Mouse (Mus musculus): ENCODE measurements around the gene Gm49510.
"Not testable (repeated sequence)": the region's sequence is repeated elsewhere in the genome, so short reads cannot be mapped to it uniquely, and the experiment has no call there.

The Gm49510 gene

GRCm38 (mm10) chr15:78877810-78878390 is 21.6 kb upstream of the Gm49510 start:
- no peak for DNase-seq (ENCODE audit: low spot score in 2 of 2)

GRCm38 (mm10) chr15:78878792-78879516 is 20.5 kb upstream of the Gm49510 start:
- not testable (repeated sequence) for DNase-seq (ENCODE audit: low spot score in 2 of 2)

GRCm38 (mm10) chr15:78880432-78880831 is 19.0 kb upstream of the Gm49510 start:
- DNase-seq (ENCODE audit: low spot score in 2 of 2), result no peak

GRCm38 (mm10) chr15:78881828-78882227 is 17.6 kb upstream of the Gm49510 start:
- no peak for DNase-seq (ENCODE audit: low spot score in 2 of 2)

GRCm38 (mm10) chr15:78889401-78889853 is 10.0 kb upstream of the Gm49510 start:
- no peak for DNase-seq (ENCODE audit: low spot score in 2 of 2)

GRCm38 (mm10) chr15:78892440-78892839 is 7.0 kb upstream of the Gm49510 start:
- DNase-seq (ENCODE audit: low spot score in 2 of 2), result no peak

- peak; percentile 52 to 58 for DNase-seq (ENCODE audit: low spot score in 2 of 2)
Measured at GRCm38 (mm10) chr15:78894726-78895125, 4.7 kb upstream of the Gm49510 start.

- DNase-seq (ENCODE audit: low spot score in 2 of 2), result no peak
Measured at GRCm38 (mm10) chr15:78895741-78896140, 3.7 kb upstream of the Gm49510 start.

- DNase-seq (ENCODE audit: low spot score in 2 of 2), result peak; percentile 45 to 60
Measured at GRCm38 (mm10) chr15:78896149-78896548, 3.3 kb upstream of the Gm49510 start.

GRCm38 (mm10) chr15:78897488-78897887 is 2.0 kb upstream of the Gm49510 start:
- no peak for DNase-seq (ENCODE audit: low spot score in 2 of 2)

GRCm38 (mm10) chr15:78898507-78899001 is 913 bp upstream of the Gm49510 start:
- peak; percentile 60 for DNase-seq (ENCODE audit: low spot score in 2 of 2)

- DNase-seq (ENCODE audit: low spot score in 2 of 2), result peak; percentile 73 to 76
Measured at GRCm38 (mm10) chr15:78899740-78900584, 495 bp downstream of the Gm49510 start, which contains the start of gene Sh3bp1. Sh3bp1 (plus strand) TSS chr15:78899768.

- DNase-seq (ENCODE audit: low spot score in 2 of 2), result no peak
Measured at GRCm38 (mm10) chr15:78900585-78901421, 1.3 kb downstream of the Gm49510 start.

GRCm38 (mm10) chr15:78901422-78901789 is 1.9 kb downstream of the Gm49510 start:
- no peak for DNase-seq (ENCODE audit: low spot score in 2 of 2)

- peak; percentile 64 to 72 for DNase-seq (ENCODE audit: low spot score in 2 of 2)
Measured at GRCm38 (mm10) chr15:78903243-78903642, 3.8 kb downstream of the Gm49510 start.

GRCm38 (mm10) chr15:78908399-78908798 is 8.9 kb downstream of the Gm49510 start:
- DNase-seq (ENCODE audit: low spot score in 2 of 2), result no peak

- DNase-seq (ENCODE audit: low spot score in 2 of 2), result no peak
Measured at GRCm38 (mm10) chr15:78908982-78909381, 9.5 kb downstream of the Gm49510 start.

GRCm38 (mm10) chr15:78912040-78912439 is 12.6 kb downstream of the Gm49510 start:
- peak in 1 of 2 experiments; percentile 56 for DNase-seq (ENCODE audit: low spot score in 2 of 2)

GRCm38 (mm10) chr15:78913632-78914090 is 14.2 kb downstream of the Gm49510 start, which contains the start of gene Pdxp:
Pdxp (plus strand) TSS chr15:78913919.
- DNase-seq (ENCODE audit: low spot score in 2 of 2), result peak; percentile 97 to 98

- DNase-seq (ENCODE audit: low spot score in 2 of 2), result no peak
Measured at GRCm38 (mm10) chr15:78914091-78914822, 14.8 kb downstream of the Gm49510 start.

Data from spleen, postnatal 36 days (tissue).